Mouse (Mus musculus): ENCODE results near the gene 6330409D20Rik.

Gene 6330409D20Rik

DNA sequence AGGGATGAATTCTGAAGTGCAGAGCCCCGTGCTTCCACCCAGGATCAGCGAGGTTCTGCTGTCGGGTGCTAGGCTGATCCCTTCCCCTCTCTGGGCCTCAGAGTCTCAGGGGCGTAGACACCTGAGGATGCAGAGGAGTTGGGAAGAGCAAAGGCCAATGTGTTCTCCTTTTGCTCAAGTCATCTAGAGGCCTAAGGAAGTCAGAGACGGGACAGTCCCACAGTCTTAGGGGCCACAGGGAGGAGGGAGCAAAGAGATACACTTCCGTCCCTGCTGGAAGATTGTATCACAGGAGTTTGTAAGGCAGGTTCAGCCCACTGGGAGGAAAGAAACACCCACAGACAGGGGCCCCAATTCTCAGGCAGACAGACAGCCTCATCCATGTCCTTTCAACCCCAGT is 18.8 kb downstream of the 6330409D20Rik start:
- no peak for DNase-seq

GRCm38 (mm10) chr2:32720681-32721229 is 20.1 kb downstream of the 6330409D20Rik start, which contains the start of gene Sh2d3c:
Sh2d3c (plus strand) TSS chr2:32721055.
- no peak for DNase-seq

GRCm38 (mm10) chr2:32720053-32720452 is 20.8 kb downstream of the 6330409D20Rik start:
- DNase-seq: no peak

DNA sequence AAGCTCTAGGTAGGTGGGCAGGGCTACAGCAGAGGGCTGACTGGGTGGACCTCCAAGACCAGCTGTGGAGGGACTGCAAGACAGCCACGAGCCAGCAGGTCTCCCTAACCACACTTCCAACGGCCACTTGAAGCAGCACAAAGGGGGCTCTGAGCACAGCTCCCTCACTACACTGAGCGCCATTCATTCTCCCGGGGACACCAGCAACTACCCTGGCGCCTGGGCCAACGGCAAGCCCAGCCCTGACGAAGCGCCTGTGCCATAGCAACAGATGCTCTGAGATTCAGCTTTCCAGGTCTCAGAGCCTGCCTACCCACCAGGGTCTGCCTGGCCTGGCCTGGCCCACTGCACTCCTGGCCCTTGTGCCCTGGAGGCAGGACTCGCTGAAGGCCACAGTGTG is 22.1 kb downstream of the 6330409D20Rik start:
- no peak for DNase-seq

DNA sequence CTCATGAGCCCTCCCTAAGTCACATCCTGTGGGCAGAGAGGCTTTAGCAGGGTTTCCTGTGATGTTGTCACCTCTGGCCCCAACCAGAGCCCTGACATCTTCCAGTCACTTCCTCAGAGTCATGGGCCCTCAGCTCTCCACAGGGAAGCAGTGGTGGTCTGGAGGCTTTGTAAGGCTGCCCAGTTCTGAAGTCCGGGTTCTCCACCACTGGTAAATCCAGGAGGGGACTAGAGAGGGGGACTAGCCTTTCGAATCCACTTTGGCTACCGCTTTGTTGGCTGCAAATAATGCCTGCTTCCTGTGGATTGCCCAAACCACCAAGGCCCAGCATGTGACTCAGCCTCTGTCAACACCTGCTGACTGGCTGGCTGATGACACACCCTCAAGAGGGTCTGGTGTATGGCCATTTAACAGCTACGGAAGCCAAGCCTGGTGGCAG is 25.8 kb downstream of the 6330409D20Rik start:
- no peak for DNase-seq

DNA sequence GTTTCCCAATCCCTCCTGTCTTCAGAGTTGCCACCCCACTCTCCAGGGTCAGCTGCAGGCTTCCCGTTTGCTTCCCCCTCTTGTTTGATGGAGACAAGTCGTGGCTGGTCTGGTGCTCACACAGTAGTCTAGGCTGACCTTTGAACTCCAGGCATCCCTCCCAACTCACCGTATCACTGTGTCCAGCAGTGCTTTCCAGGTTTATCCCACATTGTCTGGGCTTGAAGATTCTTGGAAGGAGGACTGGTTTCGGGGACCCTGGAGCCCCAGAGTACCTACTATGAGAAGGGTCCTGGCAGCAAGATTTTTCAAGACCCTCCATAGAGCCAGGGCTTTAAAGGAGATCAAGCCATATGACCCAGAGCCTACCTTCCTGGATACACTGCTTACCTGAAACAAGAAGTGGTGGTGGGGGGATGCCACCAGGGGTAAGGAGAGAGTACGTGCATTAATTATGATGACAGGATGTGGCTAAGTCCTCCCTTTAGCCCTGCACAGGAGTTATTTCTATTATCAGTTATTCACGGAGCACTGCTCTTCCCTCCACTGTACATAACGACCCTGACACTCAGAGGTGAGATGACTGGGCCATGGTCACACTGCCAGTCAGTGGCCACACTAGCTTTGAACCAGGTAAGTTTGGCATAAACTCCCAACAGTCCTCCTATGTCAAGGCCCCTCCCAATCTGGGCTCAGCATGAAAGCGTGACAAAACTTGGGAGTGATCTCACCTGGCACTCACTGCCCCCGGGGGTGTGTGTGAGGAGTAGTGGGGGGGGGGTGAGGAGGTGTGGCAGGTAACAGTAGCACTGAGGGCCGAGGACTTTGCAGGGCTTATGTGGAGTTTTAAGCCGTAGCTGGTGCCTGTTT is 26.5 kb downstream of the 6330409D20Rik start:
- DNase-seq: no peak

DNA sequence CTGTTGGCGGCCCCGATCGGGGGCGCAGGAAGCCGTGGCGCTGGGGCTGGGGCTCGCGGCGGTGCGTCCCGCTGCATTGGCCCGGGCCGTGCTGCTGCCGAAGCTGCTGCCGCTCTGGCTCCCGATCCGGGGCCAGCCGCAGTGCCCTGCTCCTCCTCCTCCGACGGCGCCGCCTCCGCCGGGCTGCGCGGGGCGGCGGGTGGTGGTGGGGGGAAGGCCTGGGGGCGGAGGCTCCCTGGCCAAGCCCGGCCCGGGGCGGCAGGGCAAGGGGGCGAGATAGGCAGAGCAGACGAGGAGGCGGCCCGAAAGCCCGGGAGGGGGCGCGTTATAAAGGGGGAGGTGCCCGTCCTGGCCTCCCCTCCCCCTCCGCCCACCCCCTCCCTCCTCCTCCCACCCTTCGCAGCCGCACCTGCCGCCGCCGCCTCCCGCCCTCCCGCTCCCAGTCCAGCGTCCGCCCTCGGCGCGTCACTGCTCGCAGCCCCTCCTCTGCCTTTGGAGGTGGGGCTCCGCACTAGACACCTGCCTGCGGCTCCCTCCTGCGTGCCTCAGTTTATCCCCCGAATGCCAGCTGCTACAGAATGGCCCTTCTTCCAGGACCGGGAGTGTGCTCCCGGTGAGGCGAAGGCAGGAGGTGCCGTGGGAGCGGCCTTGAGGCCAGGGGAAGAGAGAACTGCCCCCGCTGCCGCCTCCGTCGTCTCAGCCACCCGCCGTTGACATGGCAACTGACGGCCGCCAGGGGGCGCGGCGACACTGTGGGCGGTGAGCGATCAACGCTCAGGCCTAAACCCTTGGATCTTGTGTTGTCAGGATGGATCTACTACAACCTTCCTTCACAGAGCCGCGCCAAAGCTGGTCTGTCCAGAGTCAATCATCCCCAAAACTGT is 27.6 kb downstream of the 6330409D20Rik start, which contains the start of gene Cdk9:
Gene Cdk9 (minus strand): TSS at position 143 of the 884 bp plus-strand sequence.
- DNase-seq: peak; percentile 92

GRCm38 (mm10) chr2:32712586-32712933 is 28.3 kb downstream of the 6330409D20Rik start:
- peak; percentile 95 for DNase-seq

GRCm38 (mm10) chr2:32712108-32712551 is 28.7 kb downstream of the 6330409D20Rik start:
- DNase-seq: peak; percentile 34

- DNase-seq: no peak
Observed at GRCm38 (mm10) chr2:32711301-32712056, 29.3 kb downstream of the 6330409D20Rik start.

- DNase-seq: no peak
Observed at GRCm38 (mm10) chr2:32710425-32710824, 30.4 kb downstream of the 6330409D20Rik start.

GRCm38 (mm10) chr2:32709521-32710137 is 31.2 kb downstream of the 6330409D20Rik start:
- DNase-seq: no peak

GRCm38 (mm10) chr2:32708643-32709042 is 32.2 kb downstream of the 6330409D20Rik start:
- no peak for DNase-seq

- no peak for DNase-seq
Observed at GRCm38 (mm10) chr2:32706971-32707370, 33.8 kb downstream of the 6330409D20Rik start.

- no peak for DNase-seq
Observed at GRCm38 (mm10) chr2:32705018-32705417, 35.8 kb downstream of the 6330409D20Rik start.

DNA sequence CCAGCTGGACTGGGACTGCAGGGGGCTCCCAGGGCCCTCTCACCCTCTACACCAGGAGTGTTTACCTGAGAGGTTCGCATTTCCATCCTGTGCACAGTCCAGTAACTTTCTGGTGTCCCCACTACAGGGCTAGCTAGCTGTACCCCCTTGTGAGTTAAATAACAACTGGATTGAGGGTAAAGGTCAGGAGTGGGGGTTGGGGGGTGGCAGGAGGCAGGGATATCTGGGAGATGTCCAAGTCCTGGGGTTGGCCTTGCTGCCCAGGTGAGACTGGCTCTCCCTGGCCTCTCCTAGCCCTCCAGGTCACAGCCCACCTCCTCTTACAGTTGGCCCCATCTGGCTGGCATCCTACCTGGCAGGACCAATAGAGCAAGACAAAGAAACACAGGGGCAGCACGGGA is 36.8 kb downstream of the 6330409D20Rik start, which contains the start of gene Fpgs:
Gene Fpgs (minus strand): TSS at position 125 of the 401 bp plus-strand sequence.
- DNase-seq: no peak

GRCm38 (mm10) chr2:32703046-32703445 is 37.8 kb downstream of the 6330409D20Rik start:
- no peak for DNase-seq

GRCm38 (mm10) chr2:32700966-32701743 is 39.7 kb downstream of the 6330409D20Rik start:
- DNase-seq: no peak

DNA sequence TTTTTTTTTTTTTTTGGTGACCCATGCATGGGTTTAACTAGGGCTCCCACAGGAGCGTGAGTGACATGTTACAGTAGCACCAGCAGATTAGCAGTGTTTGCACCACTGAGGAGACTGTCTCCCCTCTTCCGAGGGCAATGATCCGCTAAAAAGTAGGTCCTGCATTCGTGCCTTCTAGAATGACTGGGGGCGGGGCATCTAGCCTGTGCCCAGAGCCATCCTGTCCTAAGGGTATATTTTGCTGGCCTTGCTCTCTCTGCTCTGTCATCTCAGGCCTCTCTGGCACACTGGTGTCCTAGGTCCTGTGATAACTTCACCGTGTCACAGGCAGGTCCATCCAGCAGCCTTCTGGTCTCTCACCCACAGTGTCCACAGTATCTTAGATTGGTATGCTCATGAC is 41.1 kb downstream of the 6330409D20Rik start:
- DNase-seq: no peak

DNA sequence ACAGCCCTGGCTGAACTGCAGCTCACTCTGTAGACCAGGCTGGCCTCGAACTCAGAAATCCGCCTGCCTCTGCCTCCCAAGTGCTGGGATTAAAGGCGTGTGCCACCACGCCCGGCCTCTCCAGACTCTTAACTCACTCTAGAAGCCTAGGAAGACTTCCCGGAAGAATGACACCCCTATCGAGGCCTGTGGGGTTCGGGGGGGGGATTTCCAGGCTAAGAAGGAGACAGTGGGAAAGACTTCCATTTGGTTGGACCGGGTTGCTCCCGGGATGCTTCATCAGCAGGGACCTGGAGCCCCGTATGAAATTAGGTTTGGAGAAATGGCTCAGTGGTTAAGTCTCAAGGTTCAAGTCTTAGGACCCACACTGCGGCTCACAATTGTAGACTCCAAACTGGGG is 46.1 kb downstream of the 6330409D20Rik start:
- DNase-seq: no peak

All from right cerebral cortex, adult 18-20 months (tissue).